Mouse (Mus musculus): Measurements from ENCODE around the gene Rcbtb2.

DNA sequence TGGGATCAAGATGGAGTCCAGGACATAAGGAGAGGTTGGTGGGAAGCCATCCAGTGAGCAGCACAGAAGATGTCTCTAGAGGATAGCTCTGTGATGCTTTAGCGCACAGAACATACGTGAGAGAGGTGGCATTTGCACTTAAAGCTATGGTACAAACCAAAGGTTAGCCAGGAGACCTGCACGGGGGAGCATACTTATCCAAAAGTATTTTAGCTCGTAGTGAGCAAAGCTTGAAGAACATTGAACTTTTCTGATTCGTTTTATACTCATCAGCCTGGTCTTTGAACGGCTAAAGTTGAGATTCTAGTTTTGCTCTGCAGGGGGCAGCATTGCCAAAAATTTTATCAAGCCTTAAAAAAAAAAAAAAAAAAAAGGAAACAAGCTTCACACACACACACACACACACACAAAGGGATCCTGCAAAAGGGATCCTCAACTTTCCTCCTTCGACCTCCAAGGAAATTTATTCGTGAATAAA lies 16.6 kb upstream of the Rcbtb2 start:
- peak; percentile 15; the same call in 1 of the 2 replicates for TF ChIP-seq CTCF (IDR thresholded peaks at IDR 0.05; ENCODE audit: insufficient read depth, low read length)
- TF ChIP-seq POLR2A (IDR thresholded peaks at IDR 0.05; ENCODE audit: borderline replicate concordance, extremely low read depth, low read depth, low read length) = no peak
